Mouse (Mus musculus): Measurements from ENCODE around the gene Anks1b.

- no peak for TF ChIP-seq CTCF (IDR thresholded peaks at IDR 0.05 in 2 of 3, conservative IDR thresholded peaks at IDR 0.05 in 1 of 3; ENCODE audit: control insufficient read depth in 1 of 3, insufficient read depth in 1 of 3, low read depth in 2 of 3, low read length in 3 of 3, poor library complexity in 1 of 3, severe bottlenecking in 1 of 3)
- TF ChIP-seq MAFK (IDR thresholded peaks at IDR 0.05; ENCODE audit: borderline replicate concordance, low read depth, low read length), result no peak
- no peak for TF ChIP-seq TAL1 (IDR thresholded peaks at IDR 0.05; ENCODE audit: low read length)
- no peak for TF ChIP-seq ZMIZ1 (IDR thresholded peaks at IDR 0.05; ENCODE audit: low read depth, low read length)
Measured at GRCm38 (mm10) chr10:90273311-90273710, 400.0 kb downstream of the Anks1b start.
